Mouse (Mus musculus): ENCODE data around the gene Myo1h. TPM values are rescaled to one million over a fixed set of nuclear protein-coding genes. Genes with fewer than 3 reads are reported as not detected.

Myo1h gene
- under 1 TPM in 1 of 2 experiments, not detected in 1; 0.39 TPM for total RNA-seq (2021)
- long read RNA-seq, experiment 1: 0 reads
- long read RNA-seq, experiment 2: 0 reads

- intact Hi-C loops (cut with DNase I): no loop called here
- H3K4me3 ChIP-seq: no peak within 1 kb of the TSS
- no peak for TF ChIP-seq CTCF (IDR thresholded peaks at IDR 0.05)
Measured at GRCm38 (mm10) chr5:114288874-114289273, at the start of gene Myo1h. TSS of gene Myo1h (plus strand) at chr5:114289166.

GRCm38 (mm10) chr5:114239737-114240136 is 49.2 kb upstream of the Myo1h start:
- no peak for DNase-seq
- no peak overlapping the region for H3K27ac ChIP-seq
- no peak for TF ChIP-seq CTCF (IDR thresholded peaks at IDR 0.05)
- H3K4me3 ChIP-seq: no peak overlapping the region
- intact Hi-C loops (cut with DNase I): no loop called here

More at GRCm38 (mm10) chr5:114288874-114289273, at the start of gene Myo1h:
- DNase-seq: no peak
- H3K27ac ChIP-seq: no peak within 1 kb of the TSS

- no peak for TF ChIP-seq CTCF (IDR thresholded peaks at IDR 0.05)
- Histone ChIP-seq H3K4me3 (no peak overlapping the region), H3K27ac (no peak overlapping the region)
- intact Hi-C loops (cut with DNase I): no loop called here
- peak; percentile 44 for DNase-seq
Measured at GRCm38 (mm10) chr5:114246465-114246864, 42.5 kb upstream of the Myo1h start.

DNA sequence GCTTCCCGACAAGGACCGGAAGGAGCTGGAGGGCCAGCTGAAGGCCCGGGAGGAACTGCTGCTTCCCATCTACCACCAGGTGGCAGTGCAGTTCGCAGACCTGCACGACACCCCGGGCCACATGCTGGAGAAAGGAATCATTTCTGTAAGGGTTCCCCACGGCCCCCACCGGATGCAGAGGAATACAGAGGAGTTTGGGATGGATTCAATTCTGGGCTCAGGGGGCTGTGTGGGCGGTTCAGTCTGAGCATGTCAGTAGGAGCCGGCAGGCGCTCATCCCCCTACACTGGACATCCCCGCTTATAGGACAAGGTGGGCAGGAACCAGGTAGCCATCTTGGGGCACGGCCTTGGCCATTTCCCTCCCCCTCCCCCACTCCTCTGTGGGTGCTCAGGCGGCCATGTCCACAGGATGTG is 40.8 kb upstream of the Myo1h start:
- intact Hi-C loops (cut with DNase I): no loop called here
- Histone ChIP-seq H3K4me3 (no peak overlapping the region), H3K27ac (no peak overlapping the region)
- peak; percentile 75 for DNase-seq
- TF ChIP-seq CTCF (IDR thresholded peaks at IDR 0.05): peak; percentile 94

GRCm38 (mm10) chr5:114259495-114259894 is 29.5 kb upstream of the Myo1h start:
- intact Hi-C loops (cut with DNase I): no loop called here
- Histone ChIP-seq H3K4me3 (no peak overlapping the region), H3K27ac (no peak overlapping the region)
- no peak for DNase-seq
- no peak for TF ChIP-seq CTCF (IDR thresholded peaks at IDR 0.05)

GRCm38 (mm10) chr5:114261494-114261893 is 27.5 kb upstream of the Myo1h start:
- Histone ChIP-seq H3K27ac (no peak overlapping the region), H3K4me3 (no peak overlapping the region)

DNA sequence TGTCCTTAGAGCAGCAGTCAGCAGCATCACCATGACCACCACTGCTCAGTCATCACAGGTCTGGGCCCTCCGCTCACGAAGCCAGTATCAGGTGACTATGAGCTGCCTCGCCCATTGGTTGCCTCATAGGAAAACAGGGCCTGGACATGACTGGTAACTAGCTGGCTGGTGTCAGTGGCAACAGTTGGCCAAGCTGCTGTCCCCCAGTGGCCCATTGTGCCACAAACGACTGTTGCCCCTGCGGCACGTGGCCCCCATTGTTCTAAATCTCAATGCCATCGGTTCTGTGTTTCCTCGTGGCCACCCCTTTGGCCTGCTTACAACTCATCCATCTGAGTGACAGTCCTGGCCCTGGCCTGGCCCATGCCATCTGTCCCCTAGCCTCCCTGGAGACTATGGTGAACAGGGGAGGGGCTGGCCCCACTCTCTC is 24.9 kb upstream of the Myo1h start:
- Histone ChIP-seq H3K27ac (no peak overlapping the region), H3K4me3 (no peak overlapping the region)
- no peak for TF ChIP-seq CTCF (IDR thresholded peaks at IDR 0.05)
- DNase-seq: no peak
- intact Hi-C loops (cut with DNase I): no loop called here

More at GRCm38 (mm10) chr5:114261494-114261893, 27.5 kb upstream of the Myo1h start:
- no peak for DNase-seq
- intact Hi-C loops (cut with DNase I): no loop called here
- no peak for TF ChIP-seq CTCF (IDR thresholded peaks at IDR 0.05)

- intact Hi-C loops (cut with DNase I): no loop called here
- no peak overlapping the region for H3K4me3 ChIP-seq
- no peak for TF ChIP-seq CTCF (IDR thresholded peaks at IDR 0.05)
- H3K27ac ChIP-seq: no peak overlapping the region
- DNase-seq: no peak
Measured at GRCm38 (mm10) chr5:114264791-114265190, 24.2 kb upstream of the Myo1h start.

DNA sequence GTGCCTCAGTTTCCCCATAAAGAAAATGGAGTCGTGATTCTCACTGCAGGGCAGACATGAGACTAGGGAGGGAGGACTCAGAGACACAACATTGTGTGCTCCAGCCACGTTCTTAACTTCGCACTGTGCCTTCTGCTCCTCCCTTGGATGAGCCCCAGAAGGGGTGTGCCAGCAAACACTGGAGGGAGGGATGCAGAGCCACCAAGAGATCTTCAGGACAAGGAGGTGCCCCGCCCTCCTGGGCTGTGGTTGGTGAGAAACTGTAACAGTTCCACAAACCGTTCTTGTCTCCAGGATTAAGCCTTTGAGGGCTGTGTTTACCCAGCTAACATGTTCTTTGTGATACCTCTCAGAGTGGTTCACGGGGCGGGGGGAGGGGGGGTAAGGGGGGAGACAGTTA is 20.3 kb upstream of the Myo1h start:
- intact Hi-C loops (cut with DNase I): no loop called here
- Histone ChIP-seq H3K4me3 (no peak overlapping the region), H3K27ac (no peak overlapping the region)
- DNase-seq: peak; percentile 40
- no peak for TF ChIP-seq CTCF (IDR thresholded peaks at IDR 0.05)

GRCm38 (mm10) chr5:114269499-114269898 is 19.5 kb upstream of the Myo1h start:
- intact Hi-C loops (cut with DNase I): no loop called here
- no peak overlapping the region for H3K4me3 ChIP-seq
- no peak for TF ChIP-seq CTCF (IDR thresholded peaks at IDR 0.05)
- DNase-seq: no peak
- no peak overlapping the region for H3K27ac ChIP-seq

GRCm38 (mm10) chr5:114269984-114270383 is 19.0 kb upstream of the Myo1h start:
- no peak for TF ChIP-seq CTCF (IDR thresholded peaks at IDR 0.05)
- no peak overlapping the region for H3K27ac ChIP-seq
- intact Hi-C loops (cut with DNase I): no loop called here
- DNase-seq: no peak
- H3K4me3 ChIP-seq: no peak overlapping the region

DNA sequence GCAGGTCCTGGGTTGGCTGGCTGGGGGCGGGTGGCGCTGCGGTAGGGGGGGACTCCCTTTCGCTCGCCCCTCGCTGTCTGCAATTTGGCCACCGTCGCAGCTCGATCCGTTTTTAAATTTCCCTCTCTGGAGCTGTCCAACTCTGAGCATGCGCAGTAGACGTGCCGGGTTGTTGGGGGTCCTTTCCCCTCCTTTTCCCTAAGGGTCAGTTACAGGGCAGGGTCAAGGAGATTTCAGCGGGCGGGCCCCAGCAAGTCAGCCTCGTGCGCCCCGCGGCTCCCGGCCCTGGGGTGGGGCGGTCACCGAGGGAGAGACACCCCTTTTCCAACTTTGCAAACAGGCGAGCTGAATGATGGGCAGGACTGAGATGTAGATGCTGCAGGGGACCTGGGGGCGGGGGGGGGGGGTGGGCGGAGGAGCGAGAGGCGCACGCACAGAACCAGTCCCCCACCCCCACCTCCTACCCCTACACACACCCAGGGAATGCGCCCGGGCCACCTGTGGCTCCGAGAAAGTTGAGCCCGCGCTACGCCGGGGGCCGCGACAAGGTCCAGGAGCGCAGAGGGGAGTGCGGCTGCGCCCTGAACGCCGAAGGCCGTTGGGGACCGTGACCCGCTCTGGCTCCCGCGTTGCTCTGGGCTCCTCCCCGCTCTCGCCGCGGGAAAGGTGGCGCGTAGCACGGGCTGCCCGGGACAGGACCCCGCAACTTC is 15.1 kb upstream of the Myo1h start, which contains the start of gene Foxn4:
TSS of gene Foxn4 (minus strand) at position 115 of the 710 bp plus-strand sequence.
- intact Hi-C loops (cut with DNase I): no loop called here
- Histone ChIP-seq H3K4me3 (peak within 1 kb of the TSS; percentile 33), H3K27ac (no peak within 1 kb of the TSS)
- DNase-seq: no peak
- TF ChIP-seq CTCF (IDR thresholded peaks at IDR 0.05): no peak

DNA sequence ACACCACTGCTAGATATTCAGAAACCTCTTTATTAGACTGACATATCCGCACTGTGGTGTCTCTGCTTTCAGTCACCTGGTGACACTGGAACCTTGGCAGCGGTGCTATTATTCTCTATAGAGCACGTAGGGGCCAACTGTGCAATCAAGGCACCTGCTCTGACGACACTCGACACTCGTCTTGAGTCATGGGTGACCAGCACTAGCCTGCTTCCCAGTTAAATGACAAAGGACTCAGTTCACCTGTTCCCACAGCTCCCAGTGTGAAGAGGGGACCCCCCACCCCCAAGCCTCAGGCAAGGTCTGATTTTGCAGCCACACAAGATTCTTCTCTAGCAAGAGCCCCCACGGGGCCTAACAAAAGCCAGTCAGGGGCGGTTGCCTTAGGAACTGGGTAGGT is 13.6 kb upstream of the Myo1h start:
- TF ChIP-seq CTCF (IDR thresholded peaks at IDR 0.05): no peak
- H3K4me3 ChIP-seq: no peak overlapping the region
- H3K27ac ChIP-seq: no peak overlapping the region
- DNase-seq: no peak
- intact Hi-C loops (cut with DNase I): no loop called here

GRCm38 (mm10) chr5:114275991-114276390 is 13.0 kb upstream of the Myo1h start:
- H3K4me3 ChIP-seq: no peak overlapping the region
- no peak overlapping the region for H3K27ac ChIP-seq
- DNase-seq: no peak
- TF ChIP-seq CTCF (IDR thresholded peaks at IDR 0.05): no peak
- intact Hi-C loops (cut with DNase I): no loop called here
